Mouse (Mus musculus) stomach, embryonic 14.5 days (tissue): Measurements from ENCODE around the gene Cxcl1. TPM values are rescaled to one million over a fixed set of nuclear protein-coding genes. Genes with fewer than 3 reads are reported as not detected.

ENCODE experiments used
- ATAC-seq: fragments of 200-750 bp; cut with Nextera tagmentation; 2 replicates; pipeline ENCODE4 v1.8.0; 2017; ENCODE audit warnings: low read depth, moderate TSS enrichment; ENCODE audit not compliant: insufficient number of reproducible peaks, insufficient read depth, low FRiP score
- H3K27ac ChIP-seq: fragments of 300-500 bp; sonication (generic); 2 replicates; pipeline ENCODE4 v1.5.1; 2014; ENCODE audit warnings: mild to moderate bottlenecking, low read length, moderate library complexity, mixed read lengths
- H3K27me3 ChIP-seq: fragments of 300-500 bp; sonication (generic); 2 replicates; pipeline ENCODE4 v1.6.1; 2014; ENCODE audit warnings: low read length, control low read depth, mixed read lengths; ENCODE audit not compliant: control insufficient read depth, insufficient read depth
- H3K36me3 ChIP-seq: fragments of 300-500 bp; sonication (generic); 2 replicates; pipeline ENCODE4 v1.6.1; 2014; ENCODE audit warnings: mild to moderate bottlenecking, control low read depth, low read length, moderate library complexity, mixed read lengths; ENCODE audit not compliant: control insufficient read depth, insufficient read depth
- H3K4me1 ChIP-seq: fragments of 300-500 bp; sonication (generic); 2 replicates; pipeline ENCODE4 v1.6.1; 2014; ENCODE audit warnings: low read length, control low read depth, mixed read lengths; ENCODE audit not compliant: control insufficient read depth, insufficient read depth
- H3K4me2 ChIP-seq: fragments of 300-500 bp; sonication (generic); replicated peaks from 2 replicates; pipeline ENCODE4 v1.6.1; 2014; ENCODE audit warnings: low read depth, low read length, control low read depth
- H3K4me3 ChIP-seq: fragments of 300-500 bp; sonication (generic); 2 replicates; pipeline ENCODE4 v1.5.1; 2014; ENCODE audit warnings: low read depth, low read length, control low read depth
- H3K9ac ChIP-seq: fragments of 300-500 bp; sonication (generic); replicated peaks from 2 replicates; pipeline ENCODE4 v1.6.1; 2014; ENCODE audit warnings: low read depth, mild to moderate bottlenecking, control low read depth, low read length, moderate library complexity, mixed read lengths
- H3K9me3 ChIP-seq: fragments of 300-500 bp; sonication (generic); 2 replicates; pipeline ENCODE4 v1.6.1; 2016; ENCODE audit warnings: low read depth, low read length, control low read depth; ENCODE audit not compliant: control insufficient read depth
- WGBS: fragments of 180-500 bp; shearing (Covaris S2); extraction: QIAGEN DNeasy Blood & Tissue Kit; methylation state at CpG from one replicate; pipeline ENCODE4 v1.1.7; 2014; 5-methylcytosine and 5-hydroxymethylcytosine counted together
- polyA plus RNA-seq: library from polyadenylated mRNA; unstranded; fragments of >200 nt; fragmentation: Nextera tagmentation; extraction: Ambion mirVana; gene quantifications from 2 replicates; pipeline ENCODE4 v1.2.1, GENCODE M21; 2014

Gene Cxcl1
- polyA plus RNA-seq, 1 experiment from 2014 or later, result 1.2 TPM

GRCm38 (mm10) chr5:90859031-90859430 lies 32.0 kb upstream of the Cxcl1 start:
- H3K4me3 ChIP-seq, result no peak overlapping the region
- no peaks in the 10 kb centered on the region for H3K9me3 ChIP-seq
- WGBS, result 69% methylated on average over 3 of the region's 3 CpGs
- H3K27ac ChIP-seq, result no peak overlapping the region
- ATAC-seq, result no peak
- no peaks in the 10 kb centered on the region for H3K27me3 ChIP-seq
- no peaks in the 10 kb centered on the region for H3K4me1 ChIP-seq
- no peak overlapping the region for H3K9ac ChIP-seq
- H3K36me3 ChIP-seq, result no peaks in the 10 kb centered on the region
- no peak overlapping the region for H3K4me2 ChIP-seq

GRCm38 (mm10) chr5:90861876-90862375 lies 29.1 kb upstream of the Cxcl1 start:
- 76% methylated on average over 6 of the region's 6 CpGs for WGBS
- Histone ChIP-seq H3K36me3 (no peaks in the 10 kb centered on the region), H3K9me3 (no peaks in the 10 kb centered on the region), H3K27ac (no peak overlapping the region), H3K9ac (no peak overlapping the region), H3K27me3 (no peaks in the 10 kb centered on the region), H3K4me1 (no peaks in the 10 kb centered on the region), H3K4me2 (no peak overlapping the region), H3K4me3 (no peak overlapping the region)
- no peak for ATAC-seq

GRCm38 (mm10) chr5:90866770-90867169 lies 24.3 kb upstream of the Cxcl1 start:
- Histone ChIP-seq H3K4me1 (no peaks in the 10 kb centered on the region), H3K27ac (no peak overlapping the region), H3K4me2 (no peak overlapping the region), H3K36me3 (no peaks in the 10 kb centered on the region), H3K27me3 (no peaks in the 10 kb centered on the region), H3K9ac (no peak overlapping the region), H3K4me3 (no peak overlapping the region), H3K9me3 (no peaks in the 10 kb centered on the region)
- ATAC-seq, result no peak

GRCm38 (mm10) chr5:90872377-90872776 lies 18.7 kb upstream of the Cxcl1 start:
- no peak overlapping the region for H3K4me3 ChIP-seq
- H3K4me1 ChIP-seq, result no peaks in the 10 kb centered on the region
- H3K36me3 ChIP-seq, result no peaks in the 10 kb centered on the region
- H3K27me3 ChIP-seq, result no peaks in the 10 kb centered on the region
- H3K9me3 ChIP-seq, result no peaks in the 10 kb centered on the region
- H3K27ac ChIP-seq, result no peak overlapping the region
- ATAC-seq, result no peak
- WGBS, result 70% methylated on average over 7 of the region's 7 CpGs
- no peak overlapping the region for H3K9ac ChIP-seq
- no peak overlapping the region for H3K4me2 ChIP-seq

- Histone ChIP-seq H3K4me1 (no peaks in the 10 kb centered on the region), H3K36me3 (no peaks in the 10 kb centered on the region), H3K4me2 (no peak overlapping the region), H3K9me3 (no peaks in the 10 kb centered on the region), H3K4me3 (no peak overlapping the region), H3K9ac (no peak overlapping the region), H3K27ac (no peak overlapping the region), H3K27me3 (no peaks in the 10 kb centered on the region)
- WGBS, result 52% methylated on average over 4 of the region's 4 CpGs
- no peak for ATAC-seq
Measured at GRCm38 (mm10) chr5:90876045-90876444, 15.0 kb upstream of the Cxcl1 start.

- Histone ChIP-seq H3K4me3 (no peak overlapping the region), H3K9me3 (no peaks in the 10 kb centered on the region), H3K36me3 (no peaks in the 10 kb centered on the region), H3K4me1 (no peaks in the 10 kb centered on the region), H3K4me2 (no peak overlapping the region), H3K27ac (no peak overlapping the region), H3K9ac (no peak overlapping the region), H3K27me3 (no peaks in the 10 kb centered on the region)
- 61% methylated on average over 8 of the region's 8 CpGs for WGBS
- ATAC-seq, result no peak
Measured at GRCm38 (mm10) chr5:90876471-90877172, 14.4 kb upstream of the Cxcl1 start.

- H3K4me1 ChIP-seq, result no peaks in the 10 kb centered on the region
- H3K9me3 ChIP-seq, result no peaks in the 10 kb centered on the region
- H3K27ac ChIP-seq, result no peak overlapping the region
- ATAC-seq, result no peak
- no peaks in the 10 kb centered on the region for H3K36me3 ChIP-seq
- H3K4me2 ChIP-seq, result no peak overlapping the region
- no peaks in the 10 kb centered on the region for H3K27me3 ChIP-seq
- H3K4me3 ChIP-seq, result no peak overlapping the region
- no peak overlapping the region for H3K9ac ChIP-seq
Measured at GRCm38 (mm10) chr5:90877173-90877512, 13.9 kb upstream of the Cxcl1 start.

GRCm38 (mm10) chr5:90879307-90880014 lies 11.6 kb upstream of the Cxcl1 start:
- no peaks in the 10 kb centered on the region for H3K9me3 ChIP-seq
- H3K27ac ChIP-seq, result no peak overlapping the region
- no peaks in the 10 kb centered on the region for H3K27me3 ChIP-seq
- H3K9ac ChIP-seq, result no peak overlapping the region
- ATAC-seq, result no peak
- 84% methylated on average over 3 of the region's 3 CpGs for WGBS
- no peaks in the 10 kb centered on the region for H3K36me3 ChIP-seq
- no peak overlapping the region for H3K4me2 ChIP-seq
- no peak overlapping the region for H3K4me3 ChIP-seq
- no peaks in the 10 kb centered on the region for H3K4me1 ChIP-seq
